Mouse (Mus musculus): ENCODE measurements around the gene Clcn1. TPM values are rescaled to one million over a fixed set of nuclear protein-coding genes. Genes with fewer than 3 reads are reported as not detected.

The Clcn1 gene
- total and polyA plus RNA-seq, 3 experiments: 0.04 to 0.22 TPM; not detected in 1

- no peak for DNase-seq (ENCODE audit: low read depth, low spot score)
- TF ChIP-seq MAFK (IDR thresholded peaks at IDR 0.05; ENCODE audit: borderline replicate concordance, low read depth, low read length) (no peak), ELF1 (IDR thresholded peaks at IDR 0.05; ENCODE audit: low read depth, low read length) (no peak), ETS1 (IDR thresholded peaks at IDR 0.05; ENCODE audit: low read depth, low read length) (no peak), TAL1 (IDR thresholded peaks at IDR 0.05; ENCODE audit: low read length) (no peak), TBP (IDR thresholded peaks at IDR 0.05; ENCODE audit: low read depth, low read length) (no peak), USF2 (IDR thresholded peaks at IDR 0.05; ENCODE audit: borderline replicate concordance in 1 of 2, insufficient read depth in 1 of 2, low read depth in 1 of 2, low read length in 2 of 2) (no peak), CTCF (IDR thresholded peaks at IDR 0.05 in 2 of 3, conservative IDR thresholded peaks at IDR 0.05 in 1 of 3; ENCODE audit: control insufficient read depth in 1 of 3, insufficient read depth in 1 of 3, low read depth in 2 of 3, low read length in 3 of 3, poor library complexity in 1 of 3, severe bottlenecking in 1 of 3) (no peak), ZKSCAN1 (IDR thresholded peaks at IDR 0.05; ENCODE audit: low read depth, low read length) (no peak), NELFE (IDR thresholded peaks at IDR 0.05; ENCODE audit: low read depth, low read length) (no peak)
- no peak overlapping the region for H3K27ac ChIP-seq (ENCODE audit: control insufficient read depth, low read depth, low read length)
- H3K9me3 ChIP-seq (replicated peaks; ENCODE audit: insufficient read depth, low read length): no peaks in the 10 kb centered on the region
- no peaks in the 10 kb centered on the region for H3K79me2 ChIP-seq (ENCODE audit: control insufficient read depth, insufficient read depth, low read length, poor library complexity)
- no peak overlapping the region for H3K9ac ChIP-seq (ENCODE audit: control insufficient read depth, low read depth, low read length, poor library complexity, severe bottlenecking)
- no peak overlapping the region for H3K4me3 ChIP-seq (ENCODE audit: control insufficient read depth in 1 of 2, insufficient read depth in 1 of 2, low read depth in 2 of 2, low read length in 2 of 2)
- no peaks in the 10 kb centered on the region for H3K27me3 ChIP-seq (ENCODE audit: control insufficient read depth in 1 of 2, insufficient read depth in 2 of 2, low read length in 2 of 2)
- peaks cover 0 to 2% of the 10 kb centered on the region in 2 experiments; a peak in 2 of 4 replicates for H3K36me3 ChIP-seq (ENCODE audit: control insufficient read depth in 1 of 2, insufficient read depth in 2 of 2, low read length in 2 of 2)
- peaks cover 0 to 11% of the 10 kb centered on the region in 2 experiments; a peak in 2 of 4 replicates for H3K4me1 ChIP-seq (ENCODE audit: control insufficient read depth in 1 of 2, insufficient read depth in 2 of 2, low read length in 2 of 2)
These were observed 73.9 kb downstream of the Clcn1 start for GRCm38 (mm10) chr6:42360231-42360840.

- Histone ChIP-seq H3K27ac (ENCODE audit: control insufficient read depth, low read depth, low read length) (no peak overlapping the region), H3K79me2 (ENCODE audit: control insufficient read depth, insufficient read depth, low read length, poor library complexity) (no peaks in the 10 kb centered on the region), H3K27me3 (ENCODE audit: control insufficient read depth in 1 of 2, insufficient read depth in 2 of 2, low read length in 2 of 2) (no peaks in the 10 kb centered on the region), H3K9ac (ENCODE audit: control insufficient read depth, low read depth, low read length, poor library complexity, severe bottlenecking) (no peak overlapping the region), H3K4me1 (ENCODE audit: control insufficient read depth in 1 of 2, insufficient read depth in 2 of 2, low read length in 2 of 2) (peaks cover 0 to 11% of the 10 kb centered on the region in 2 experiments; a peak in 2 of 4 replicates), H3K4me3 (ENCODE audit: control insufficient read depth in 1 of 2, insufficient read depth in 1 of 2, low read depth in 2 of 2, low read length in 2 of 2) (no peak overlapping the region), H3K36me3 (ENCODE audit: control insufficient read depth in 1 of 2, insufficient read depth in 2 of 2, low read length in 2 of 2) (peaks cover 0 to 2% of the 10 kb centered on the region in 2 experiments; a peak in 2 of 4 replicates), H3K9me3 (replicated peaks; ENCODE audit: insufficient read depth, low read length) (no peaks in the 10 kb centered on the region)
- TF ChIP-seq SMC3 (IDR thresholded peaks at IDR 0.05; ENCODE audit: low read depth, low read length): no peak
- no peak for TF ChIP-seq MYB (IDR thresholded peaks at IDR 0.05; ENCODE audit: low read depth, low read length)
- TF ChIP-seq EP300 (IDR thresholded peaks at IDR 0.05; ENCODE audit: low read depth in 1 of 2, low read length in 2 of 2): no peak
- no peak for TF ChIP-seq RCOR1 (IDR thresholded peaks at IDR 0.05; ENCODE audit: low read depth, low read length)
- TF ChIP-seq GABPA (IDR thresholded peaks at IDR 0.05; ENCODE audit: low read depth, low read length): no peak
- TF ChIP-seq USF2 (IDR thresholded peaks at IDR 0.05; ENCODE audit: borderline replicate concordance in 1 of 2, insufficient read depth in 1 of 2, low read depth in 1 of 2, low read length in 2 of 2): no peak
- TF ChIP-seq POLR2AphosphoS2 (IDR thresholded peaks at IDR 0.05; ENCODE audit: low read length): no peak
- no peak for DNase-seq (ENCODE audit: low read depth, low spot score)
These were observed 74.8 kb downstream of the Clcn1 start for GRCm38 (mm10) chr6:42361041-42361895.

Measured in MEL (cell line).